Mouse (Mus musculus) brain, embryonic 14.5 days (tissue): ENCODE data around the gene N4bp2l2. TPM values are rescaled to one million over a fixed set of nuclear protein-coding genes. Genes with fewer than 3 reads are reported as not detected.

ENCODE experiments used
- DNase-seq: peaks from one replicate; pipeline ENCODE4 v3.0.0-alpha.2; 2011; ENCODE audit warnings: low read depth
- CTCF ChIP-seq: fragments of 200-500 bp; IDR thresholded peaks from 2 replicates; pipeline ENCODE4 v1.5.1; 2012; ENCODE audit warnings: inconsistent platforms, mild to moderate bottlenecking, moderate library complexity, borderline replicate concordance; ENCODE audit not compliant: insufficient read depth, insufficient read length; ENCODE audit errors: extremely low read depth
- POLR2A ChIP-seq: fragments of 200-500 bp; IDR thresholded peaks from 2 replicates; pipeline ENCODE4 v1.6.1; 2012; ENCODE audit warnings: mild to moderate bottlenecking, inconsistent platforms, borderline replicate concordance; ENCODE audit not compliant: poor library complexity, insufficient read depth, insufficient read length, severe bottlenecking; ENCODE audit errors: extremely low read depth
- polyA plus RNA-seq: library from polyadenylated mRNA; depleted of rRNA; stranded (reverse); fragments of >200 nt; gene quantifications from 2 replicates; pipeline ENCODE4 v1.2.3, GENCODE M21; 2012; rRNA removed

The N4bp2l2 gene
- polyA plus RNA-seq, 1 experiment = 31.0 TPM

GRCm38 (mm10) chr5:150570496-150571219 is 95.3 kb downstream of the N4bp2l2 start:
- peak; percentile 73 for DNase-seq
- TF ChIP-seq POLR2A (no peak), CTCF (no peak)

- TF ChIP-seq CTCF (no peak), POLR2A (no peak)
Measured at GRCm38 (mm10) chr5:150566971-150567370, 99.0 kb downstream of the N4bp2l2 start.

GRCm38 (mm10) chr5:150566226-150566625 is 99.8 kb downstream of the N4bp2l2 start:
- DNase-seq = peak; percentile 1
- TF ChIP-seq CTCF = no peak
- no peak for TF ChIP-seq POLR2A

More at GRCm38 (mm10) chr5:150566971-150567370, 99.0 kb downstream of the N4bp2l2 start:
- DNase-seq = no peak

- no peak for DNase-seq
- no peak for TF ChIP-seq POLR2A
- no peak for TF ChIP-seq CTCF
Measured at GRCm38 (mm10) chr5:150564426-150564825, 101.6 kb downstream of the N4bp2l2 start.

- no peak for DNase-seq
- TF ChIP-seq CTCF (no peak), POLR2A (no peak)
Measured at GRCm38 (mm10) chr5:150561783-150562182, 104.2 kb downstream of the N4bp2l2 start.

GRCm38 (mm10) chr5:150561376-150561775 is 104.6 kb downstream of the N4bp2l2 start:
- DNase-seq = no peak
- TF ChIP-seq CTCF (no peak), POLR2A (no peak)

GRCm38 (mm10) chr5:150560851-150561250 is 105.1 kb downstream of the N4bp2l2 start:
- no peak for TF ChIP-seq POLR2A
- TF ChIP-seq CTCF = no peak
- DNase-seq = no peak

- no peak for DNase-seq
- TF ChIP-seq POLR2A = no peak
- no peak for TF ChIP-seq CTCF
Measured at GRCm38 (mm10) chr5:150559519-150560103, 106.4 kb downstream of the N4bp2l2 start.

Other genes with a start within 250 kb of the N4bp2l2 start
- gene Zar1l, start 148.0 kb downstream of the N4bp2l2 start, polyA plus RNA-seq = not detected in 2 replicates
- gene Brca2, start 143.6 kb downstream of the N4bp2l2 start, polyA plus RNA-seq = 13.6 and 14.9 TPM in 2 replicates
- 13.1 and 15.9 TPM in 2 replicates for gene N4bp2l1, start 69.0 kb downstream of the N4bp2l2 start, polyA plus RNA-seq
- gene Pds5b, start 7.6 kb upstream of the N4bp2l2 start, polyA plus RNA-seq = 34.3 and 48.5 TPM in 2 replicates